Comparison of ENCODE assay signal across 8 mouse cellular contexts in the genomic region with DNA sequence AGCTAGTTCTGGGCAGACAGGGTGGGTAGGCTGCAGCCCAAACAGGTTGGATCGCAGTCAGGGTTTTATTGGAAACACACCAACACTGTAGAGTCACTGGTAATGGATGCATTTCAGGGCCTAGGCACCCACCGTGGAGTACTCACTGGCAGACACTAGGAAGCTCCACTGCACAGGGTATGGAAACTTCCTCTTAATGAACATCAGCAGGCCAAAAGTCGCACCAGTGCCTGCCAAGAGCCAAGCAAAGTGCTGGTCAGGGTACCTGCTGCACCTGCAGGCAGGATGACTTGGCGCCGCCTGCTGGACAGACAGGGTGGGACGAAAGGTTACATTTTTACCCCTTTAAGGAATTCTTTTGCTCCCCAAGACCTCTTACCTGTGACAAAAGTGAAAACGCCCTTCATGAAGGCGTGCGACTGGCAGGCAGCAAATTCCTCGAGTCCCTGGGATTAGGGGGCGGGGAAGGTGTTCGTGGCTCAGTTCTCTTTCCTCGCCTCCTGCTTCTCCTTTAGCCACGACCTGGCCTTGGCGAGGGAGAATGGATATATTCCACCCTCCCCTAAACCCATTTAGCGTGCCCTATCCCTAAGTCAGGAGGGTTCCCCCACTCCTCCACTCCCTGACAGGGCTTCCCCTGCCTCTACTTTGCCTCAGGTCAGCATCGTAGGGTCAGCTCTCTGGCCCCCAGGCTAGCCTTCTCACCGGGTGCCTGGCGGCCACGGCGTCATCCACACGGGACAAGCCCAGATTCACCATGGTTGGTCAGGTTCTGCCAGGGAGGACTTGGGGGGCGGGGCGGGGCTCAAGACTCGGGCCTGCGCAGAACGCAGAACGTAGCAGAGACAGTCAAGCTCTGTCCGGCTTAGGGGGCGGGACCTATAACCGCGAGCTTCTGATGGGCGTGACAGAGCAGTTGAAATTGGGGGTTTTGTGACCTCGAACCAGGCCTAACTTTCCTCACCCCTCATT. TPM values are rescaled to one million over a fixed set of nuclear protein-coding genes. Genes with fewer than 3 reads are reported as not detected.
A peak's percentile ranks its signal among the peaks of the same experiment; 100 is the strongest.
DNase-seq lines count a peak whose midpoint lies in the region; ATAC-seq lines count a peak whose summit lies in the region.

A gene (minus strand): TSS at position 777 of the 972 bp plus-strand sequence.

- DNase-seq in Muller cell, postnatal 12 days (ENCODE audit: inconsistent ontology term), result peak; percentile 95
- DNase-seq in cerebellum, postnatal 10 days, result peak; percentile 92 to 95
- DNase-seq in frontal cortex, postnatal 10 days (ENCODE audit: low spot score in 2 of 2), result peak; percentile 79 to 80
- peak; percentile 58 to 72 for DNase-seq in layer of hippocampus, postnatal 25 days (ENCODE audit: extremely low spot score in 1 of 2, low spot score in 1 of 2)
- peak; percentile 92 for DNase-seq in lung, postnatal 25 days (ENCODE audit: low spot score)
- DNase-seq in retina, embryonic 14.5 days (ENCODE audit: low spot score), result peak; percentile 83
- peak; percentile 86 for DNase-seq in thymus, postnatal 4 days

- H3K4me2 ChIP-seq in hindbrain, embryonic 12.5 days (replicated peaks), result peak within 1 kb of the TSS; percentile 75

- H3K36me3 ChIP-seq in hindbrain, embryonic 12.5 days, result no peaks in the 10 kb centered on the region

- peaks cover 11% of the 10 kb centered on the region; the same call in 1 of the 2 replicates for H3K4me1 ChIP-seq in hindbrain, embryonic 12.5 days

- peak within 1 kb of the TSS; percentile 55; the same call in 1 of the 2 replicates for H3K27ac ChIP-seq in hindbrain, embryonic 12.5 days

- peak; percentile 92 for ATAC-seq in hindbrain, embryonic 12.5 days (ENCODE audit: low FRiP score)

- WGBS in hindbrain, embryonic 12.5 days, result 6% methylated on average over 34 of the region's 34 CpGs

- H3K4me3 ChIP-seq in hindbrain, embryonic 12.5 days, result peak within 1 kb of the TSS; percentile 46

- no peaks in the 10 kb centered on the region for H3K9me3 ChIP-seq in hindbrain, embryonic 12.5 days (replicated peaks)

- peaks cover 24% of the 10 kb centered on the region for H3K27me3 ChIP-seq in hindbrain, embryonic 12.5 days

- H3K9ac ChIP-seq in hindbrain, embryonic 12.5 days, result peak within 1 kb of the TSS; percentile 63

RNA-seq across cellular contexts. Expression of the gene that starts here (rescaled TPM):
- polyA plus RNA-seq in hindbrain, embryonic 12.5 days (2016; fragmentation: Nextera tagmentation; extraction: Ambion mirVana), result 21.7 and 23.4 TPM in 2 replicates
- total RNA-seq in layer of hippocampus, postnatal 25 days (2021), result 10 to 100 TPM; 21.3 to 24.7 TPM

Comparison
In these comparisons a context has a peak if more than half of its experiments do, and no peak if none do; other contexts are left out.
1. Peak in every context shown above with its lines: DNase-seq, ATAC-seq, H3K4me3 ChIP-seq and H3K27ac ChIP-seq.